Mouse (Mus musculus): Measurements from ENCODE around the gene Rnf114. TPM values are rescaled to one million over a fixed set of nuclear protein-coding genes. Genes with fewer than 3 reads are reported as not detected.
A peak's percentile ranks its signal among the peaks of the same experiment; 100 is the strongest.

Rnf114 gene
- polyA plus RNA-seq, 1 experiment from 2014 or later = 139 TPM

DNA sequence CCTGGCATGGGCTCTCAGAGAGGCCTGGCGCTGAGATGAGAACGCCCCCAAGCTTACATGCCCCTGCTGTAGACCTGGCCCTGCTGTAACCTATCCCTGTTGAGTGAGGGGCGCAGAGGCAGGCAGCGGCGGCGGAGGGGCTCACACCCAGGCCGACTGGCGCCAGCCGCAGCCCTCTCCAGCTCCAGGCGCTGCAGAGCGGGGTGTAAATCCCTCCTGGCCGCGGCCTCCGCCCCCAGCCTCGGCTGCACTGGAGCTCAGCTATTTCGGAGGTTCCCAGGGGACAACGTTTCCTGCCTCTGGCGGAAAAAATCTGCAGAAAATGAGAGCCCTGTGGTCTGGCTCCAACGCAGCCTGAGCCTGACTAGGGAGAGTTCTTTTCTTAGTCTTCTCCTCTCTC, 73.2 kb downstream of the Rnf114 start:
- H3K9me3 ChIP-seq = no peaks in the 10 kb centered on the region
- no peak overlapping the region for H3K4me3 ChIP-seq
- H3K36me3 ChIP-seq = no peaks in the 10 kb centered on the region
- no peak overlapping the region for H3K27ac ChIP-seq
- peaks cover 31% of the 10 kb centered on the region for H3K4me1 ChIP-seq (replicated peaks)
- no peak; the same call in 1 of the 2 replicates for ATAC-seq (ENCODE audit: low FRiP score)
- H3K4me2 ChIP-seq = peak overlapping the region; percentile 34
- peaks cover 8% of the 10 kb centered on the region; the same call in 1 of the 2 replicates for H3K27me3 ChIP-seq
- 25% methylated on average over 19 of the region's 19 CpGs for WGBS
- peak overlapping the region; percentile 49 for H3K9ac ChIP-seq

Other genes starting within 250 kb of the Rnf114 start
- gene B4galt5, start 143.5 kb upstream of the Rnf114 start, polyA plus RNA-seq (2015; fragmentation: Nextera tagmentation; extraction: Ambion mirVana) = 12.3 and 12.5 TPM in 2 replicates
- gene Slc9a8, start 70.9 kb upstream of the Rnf114 start, polyA plus RNA-seq (2015; fragmentation: Nextera tagmentation; extraction: Ambion mirVana) = 21.2 and 22.7 TPM in 2 replicates
- 24.6 and 26.0 TPM in 2 replicates for gene Spata2, start 242 bp downstream of the Rnf114 start, polyA plus RNA-seq (2015; fragmentation: Nextera tagmentation; extraction: Ambion mirVana)
- gene Snai1, start 45.5 kb downstream of the Rnf114 start, polyA plus RNA-seq (2015; fragmentation: Nextera tagmentation; extraction: Ambion mirVana) = 7.5 and 7.9 TPM in 2 replicates
- 310 and 311 TPM in 2 replicates for gene Ube2v1, start 139.4 kb downstream of the Rnf114 start, polyA plus RNA-seq (2015; fragmentation: Nextera tagmentation; extraction: Ambion mirVana)
- gene Gm20431, start 168.9 kb downstream of the Rnf114 start, polyA plus RNA-seq (2015; fragmentation: Nextera tagmentation; extraction: Ambion mirVana) = 10.0 and 11.0 TPM in 2 replicates
- gene Cebpb, start 196.3 kb downstream of the Rnf114 start, polyA plus RNA-seq (2015; fragmentation: Nextera tagmentation; extraction: Ambion mirVana) = 0.60 and 0.88 TPM in 2 replicates
- 30.8 and 33.5 TPM in 2 replicates for gene Tmem189, start 197.2 kb downstream of the Rnf114 start, polyA plus RNA-seq (2015; fragmentation: Nextera tagmentation; extraction: Ambion mirVana)